Mouse (Mus musculus) hindbrain, embryonic 11.5 days (tissue): ENCODE data around the gene Tekt3. TPM values are rescaled to one million over a fixed set of nuclear protein-coding genes. Genes with fewer than 3 reads are reported as not detected.

ENCODE experiments used
- ATAC-seq: fragments of 200-750 bp; cut with Nextera tagmentation; 2 replicates; pipeline ENCODE4 v1.8.0; 2017; ENCODE audit warnings: mild to moderate bottlenecking, moderate TSS enrichment, moderate library complexity; ENCODE audit not compliant: low FRiP score
- DNase-seq: peaks from one replicate; pipeline ENCODE4 v3.0.0-alpha.2; 2015; ENCODE audit warnings: low spot score
- H3K27ac ChIP-seq: fragments of 300-500 bp; sonication (generic); 2 replicates; pipeline ENCODE4 v1.5.1; 2014; ENCODE audit warnings: mild to moderate bottlenecking, low read depth, low read length
- H3K27me3 ChIP-seq: fragments of 300-500 bp; sonication (generic); 2 replicates; pipeline ENCODE4 v1.6.1; 2014; ENCODE audit warnings: mild to moderate bottlenecking, low read length, moderate library complexity, mixed read lengths; ENCODE audit not compliant: control insufficient read depth, insufficient read depth
- H3K36me3 ChIP-seq: fragments of 300-500 bp; sonication (generic); 2 replicates; pipeline ENCODE4 v1.6.1; 2014; ENCODE audit warnings: mild to moderate bottlenecking, low read length, moderate library complexity, mixed read lengths; ENCODE audit not compliant: control insufficient read depth, insufficient read depth
- H3K4me1 ChIP-seq: fragments of 300-500 bp; sonication (generic); replicated peaks from 2 replicates; pipeline ENCODE4 v1.6.1; 2014; ENCODE audit warnings: low read length, mixed read lengths; ENCODE audit not compliant: control insufficient read depth, insufficient read depth
- H3K4me2 ChIP-seq: fragments of 300-500 bp; sonication (generic); replicated peaks from 2 replicates; pipeline ENCODE4 v1.6.1; 2014; ENCODE audit warnings: mild to moderate bottlenecking, low read depth, low read length
- H3K4me3 ChIP-seq: fragments of 300-500 bp; sonication (generic); 2 replicates; pipeline ENCODE4 v1.5.1; 2014; ENCODE audit warnings: low read depth, low read length
- H3K9ac ChIP-seq: fragments of 300-500 bp; sonication (generic); 2 replicates; pipeline ENCODE4 v1.6.1; 2014; ENCODE audit warnings: low read depth, low read length
- H3K9me3 ChIP-seq: fragments of 300-500 bp; sonication (generic); 2 replicates; pipeline ENCODE4 v1.6.1; 2016; ENCODE audit warnings: low read length; ENCODE audit not compliant: control insufficient read depth
- WGBS: fragments of 180-500 bp; shearing (Covaris S2); extraction: QIAGEN DNeasy Blood & Tissue Kit; methylation state at CpG from one replicate; pipeline ENCODE4 v1.1.7; 2014; 5-methylcytosine and 5-hydroxymethylcytosine counted together
- polyA plus RNA-seq: library from polyadenylated mRNA; unstranded; fragments of >200 nt; fragmentation: Nextera tagmentation; extraction: Ambion mirVana; gene quantifications from 2 replicates; pipeline ENCODE4 v1.2.1, GENCODE M21; 2014

The Tekt3 gene
- polyA plus RNA-seq: 0.12 TPM in 1 of 2 replicates, not detected in the other

DNA sequence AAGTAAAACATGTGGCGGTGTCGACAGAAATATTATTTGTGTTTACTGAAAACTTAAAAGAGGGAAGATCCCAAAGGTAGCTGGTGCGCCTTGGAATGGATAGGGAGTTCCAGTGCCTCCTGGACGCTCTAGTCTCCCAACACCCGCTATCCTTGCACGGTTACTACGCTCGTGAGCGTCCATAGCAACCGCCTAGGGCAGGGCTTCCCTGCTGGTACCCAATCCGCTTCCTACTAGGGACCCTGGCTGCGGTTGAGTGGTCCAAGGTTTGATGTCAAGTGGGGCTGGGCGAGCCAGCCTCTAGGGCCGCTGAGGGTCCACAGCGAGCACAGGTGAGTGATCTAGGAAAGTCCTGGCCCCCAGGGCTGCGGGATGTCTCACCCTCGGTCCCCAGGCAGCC lies at the start of gene Tekt3:
TSS of gene Tekt3 (plus strand) at position 209 of the 400 bp plus-strand sequence.
- Histone ChIP-seq H3K27me3 (no peaks in the 10 kb centered on the region), H3K4me2 (no peak within 1 kb of the TSS), H3K4me3 (no peak within 1 kb of the TSS), H3K9ac (no peak within 1 kb of the TSS), H3K4me1 (no peaks in the 10 kb centered on the region; the same call in 1 of the 2 replicates), H3K36me3 (no peaks in the 10 kb centered on the region), H3K9me3 (no peaks in the 10 kb centered on the region), H3K27ac (no peak within 1 kb of the TSS)
- WGBS: 12% methylated on average over 17 of the region's 17 CpGs
- peak; percentile 45; the same call in 1 of the 2 replicates for ATAC-seq
- peak; percentile 57 for DNase-seq

GRCm38 (mm10) chr11:63017327-63018082 lies 43.9 kb upstream of the Tekt3 start:
- Histone ChIP-seq H3K27me3 (no peaks in the 10 kb centered on the region), H3K4me1 (no peaks in the 10 kb centered on the region), H3K9me3 (no peaks in the 10 kb centered on the region), H3K36me3 (no peaks in the 10 kb centered on the region), H3K27ac (no peak overlapping the region), H3K4me3 (no peak overlapping the region), H3K4me2 (no peak overlapping the region), H3K9ac (no peak overlapping the region)
- WGBS: 85% methylated on average over 6 of the region's 6 CpGs
- no peak for ATAC-seq
- peak; percentile 47 for DNase-seq

GRCm38 (mm10) chr11:63018083-63018622 lies 43.3 kb upstream of the Tekt3 start:
- ATAC-seq (no peak), DNase-seq (no peak)
- Histone ChIP-seq H3K4me3 (no peak overlapping the region), H3K36me3 (no peaks in the 10 kb centered on the region), H3K9ac (no peak overlapping the region), H3K27me3 (no peaks in the 10 kb centered on the region), H3K4me2 (no peak overlapping the region), H3K4me1 (no peaks in the 10 kb centered on the region), H3K27ac (no peak overlapping the region), H3K9me3 (no peaks in the 10 kb centered on the region)
- 76% methylated on average over 6 of the region's 6 CpGs for whole genome bisulfite sequencing

GRCm38 (mm10) chr11:63020633-63021032 lies 40.8 kb upstream of the Tekt3 start:
- no peaks in the 10 kb centered on the region for H3K4me1 ChIP-seq
- DNase-seq (no peak), ATAC-seq (no peak)
- no peak overlapping the region for H3K27ac ChIP-seq
- no peak overlapping the region for H3K4me2 ChIP-seq
- H3K36me3 ChIP-seq: no peaks in the 10 kb centered on the region
- no peaks in the 10 kb centered on the region for H3K27me3 ChIP-seq
- no peaks in the 10 kb centered on the region for H3K9me3 ChIP-seq
- no peak overlapping the region for H3K9ac ChIP-seq
- no peak overlapping the region for H3K4me3 ChIP-seq

DNA sequence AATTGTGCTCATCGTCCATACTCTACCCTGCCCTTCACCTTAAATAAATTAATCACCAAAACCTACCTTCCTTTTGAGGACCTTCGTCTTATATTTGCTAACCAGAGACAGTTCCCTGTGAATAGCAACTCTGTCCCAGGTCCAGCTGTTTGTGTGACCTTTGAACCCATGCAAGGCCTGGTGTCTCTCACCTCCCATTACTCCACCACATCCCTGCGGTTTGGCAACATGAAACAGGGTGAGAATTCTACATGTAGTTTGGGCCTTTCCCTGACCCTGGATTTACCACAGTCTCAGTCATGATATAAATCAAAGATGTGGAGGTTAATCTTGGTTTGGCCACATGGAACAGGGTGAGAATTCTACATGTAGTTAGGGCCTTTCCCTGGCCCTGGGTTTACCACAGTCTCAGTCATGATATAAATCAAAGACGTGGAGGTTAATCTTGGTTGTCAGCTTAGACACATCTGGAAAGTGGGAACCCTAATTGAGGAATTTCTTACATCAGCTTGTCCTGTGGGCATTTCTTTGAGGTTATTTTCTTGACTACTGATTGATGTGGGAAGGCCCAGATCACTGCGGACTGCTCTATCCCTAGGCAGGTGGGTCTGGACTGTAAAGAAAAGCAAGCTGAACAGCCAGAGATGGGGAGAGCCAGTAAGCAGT lies 40.2 kb upstream of the Tekt3 start:
- H3K27ac ChIP-seq: no peak overlapping the region
- no peak overlapping the region for H3K9ac ChIP-seq
- no peak for ATAC-seq
- H3K27me3 ChIP-seq: no peaks in the 10 kb centered on the region
- DNase-seq: no peak
- 76% methylated on average over 5 of the region's 5 CpGs for WGBS
- H3K4me3 ChIP-seq: no peak overlapping the region
- H3K36me3 ChIP-seq: no peaks in the 10 kb centered on the region
- H3K4me2 ChIP-seq: no peak overlapping the region
- no peaks in the 10 kb centered on the region for H3K9me3 ChIP-seq
- H3K4me1 ChIP-seq: no peaks in the 10 kb centered on the region

DNA sequence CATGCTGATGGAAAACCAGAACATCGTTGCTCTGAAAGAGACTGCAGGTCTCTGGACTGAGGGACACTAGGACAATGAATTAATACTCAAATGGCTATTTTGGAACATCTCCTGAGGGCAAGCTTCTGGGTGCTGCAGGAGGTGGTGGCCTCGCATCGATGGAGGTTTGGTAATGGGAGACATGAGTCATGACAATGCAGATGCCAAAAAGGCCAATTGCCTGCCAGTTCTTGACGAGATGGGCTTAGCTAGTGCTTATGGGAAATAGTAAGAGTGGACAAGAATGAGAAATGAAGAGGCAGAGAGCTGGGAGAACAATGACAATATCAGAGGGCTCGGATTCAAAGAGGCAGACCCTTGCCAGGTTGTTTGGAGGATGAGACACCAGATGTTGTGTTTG lies 38.0 kb upstream of the Tekt3 start:
- Histone ChIP-seq H3K36me3 (no peaks in the 10 kb centered on the region), H3K9me3 (no peaks in the 10 kb centered on the region), H3K9ac (no peak overlapping the region), H3K4me1 (no peaks in the 10 kb centered on the region), H3K27ac (no peak overlapping the region), H3K4me3 (no peak overlapping the region), H3K27me3 (no peaks in the 10 kb centered on the region), H3K4me2 (no peak overlapping the region)
- no peak for DNase-seq
- ATAC-seq: no peak
- WGBS: 83% methylated on average over 5 of the region's 5 CpGs

DNA sequence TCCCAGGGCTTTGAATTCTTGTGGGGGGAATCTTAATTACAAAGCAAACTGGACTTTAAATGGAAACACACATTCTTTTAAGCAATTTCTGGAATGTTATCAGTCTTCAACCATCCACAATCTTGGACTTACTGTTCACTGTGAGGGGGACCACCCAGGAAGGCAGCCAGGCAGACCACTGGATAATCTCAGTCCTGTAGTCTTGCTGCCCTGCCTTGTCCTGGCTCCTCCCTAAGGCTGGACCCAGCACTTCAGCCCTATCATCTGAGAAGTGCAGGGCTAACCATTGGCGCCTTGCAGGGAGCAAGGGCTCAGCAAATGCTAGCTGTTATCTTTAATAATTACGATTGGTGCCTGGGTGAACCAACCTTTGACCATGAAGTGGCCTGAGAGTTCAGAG lies 37.3 kb upstream of the Tekt3 start:
- no peaks in the 10 kb centered on the region for H3K9me3 ChIP-seq
- no peaks in the 10 kb centered on the region for H3K4me1 ChIP-seq
- H3K4me2 ChIP-seq: no peak overlapping the region
- no peak for DNase-seq
- no peaks in the 10 kb centered on the region for H3K36me3 ChIP-seq
- 70% methylated on average over 2 of the region's 2 CpGs for WGBS
- H3K27me3 ChIP-seq: no peaks in the 10 kb centered on the region
- H3K9ac ChIP-seq: no peak overlapping the region
- no peak overlapping the region for H3K4me3 ChIP-seq
- ATAC-seq: no peak
- no peak overlapping the region for H3K27ac ChIP-seq

DNA sequence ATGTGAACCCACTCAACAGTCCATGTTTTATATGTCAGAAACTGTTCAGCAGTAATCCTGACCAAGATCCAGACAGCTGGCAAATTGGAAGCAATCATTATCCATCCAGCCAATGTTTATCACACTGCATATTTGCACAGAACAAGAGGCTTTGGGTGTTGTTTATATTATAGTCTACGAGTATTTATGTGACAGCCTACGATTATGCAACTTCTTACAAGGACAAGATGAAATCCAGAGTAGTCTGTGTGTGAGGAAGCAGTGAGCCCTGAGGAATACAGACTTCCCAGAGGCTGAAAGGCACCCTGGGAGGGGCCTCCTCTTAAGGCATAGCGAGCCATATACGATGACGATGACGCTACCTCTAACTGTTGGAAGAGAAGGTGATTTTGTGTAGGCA lies 36.0 kb upstream of the Tekt3 start:
- H3K9ac ChIP-seq: no peak overlapping the region
- no peak for DNase-seq
- no peaks in the 10 kb centered on the region for H3K27me3 ChIP-seq
- no peak overlapping the region for H3K27ac ChIP-seq
- H3K4me1 ChIP-seq: no peaks in the 10 kb centered on the region
- no peaks in the 10 kb centered on the region for H3K9me3 ChIP-seq
- ATAC-seq: no peak
- no peaks in the 10 kb centered on the region for H3K36me3 ChIP-seq
- WGBS: 92% methylated on average over 6 of the region's 6 CpGs
- H3K4me3 ChIP-seq: no peak overlapping the region
- H3K4me2 ChIP-seq: no peak overlapping the region
